Mouse (Mus musculus) ovary, postnatal 36 days (tissue): ENCODE results near the gene Nsfl1c.
"Not testable (repeated sequence)": the region's sequence is repeated elsewhere in the genome, so short reads cannot be mapped to it uniquely, and the experiment has no call there.

Source experiments
- DNase-seq: peaks from one replicate; pipeline ENCODE4 v3.0.0; 2022; ENCODE audit warnings: low spot score, mixed read lengths

Gene Nsfl1c

GRCm38 (mm10) chr2:151494035-151494803, at the start of gene Nsfl1c:
Nsfl1c (plus strand) TSS chr2:151494182.
- peak; percentile 96 for DNase-seq

DNA sequence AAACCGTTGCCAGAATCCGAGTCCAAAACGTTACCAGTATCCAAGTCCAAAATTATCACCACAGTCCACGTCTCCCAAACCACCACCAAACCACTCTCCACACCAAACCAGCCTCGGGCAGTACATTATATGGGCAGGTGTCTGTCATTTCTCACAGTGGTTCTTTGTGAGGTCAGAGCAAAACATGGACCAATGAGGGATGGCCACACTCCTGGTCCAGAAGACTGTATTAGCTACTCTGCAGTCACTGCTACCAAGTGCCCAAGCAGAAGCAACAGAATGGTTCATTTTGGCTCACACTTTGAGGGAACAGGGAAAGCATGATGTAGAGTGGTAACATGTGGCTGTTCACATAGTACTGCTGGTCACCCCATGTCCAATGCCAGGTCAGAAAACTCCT, 17.9 kb upstream of the Nsfl1c start, which contains the start of gene 4921509C19Rik:
Gene 4921509C19Rik (minus strand): TSS at position 101 of the 400 bp plus-strand sequence.
- not testable (repeated sequence) for DNase-seq

- no peak for DNase-seq
Measured at GRCm38 (mm10) chr2:151486496-151486895, 7.5 kb upstream of the Nsfl1c start.

DNA sequence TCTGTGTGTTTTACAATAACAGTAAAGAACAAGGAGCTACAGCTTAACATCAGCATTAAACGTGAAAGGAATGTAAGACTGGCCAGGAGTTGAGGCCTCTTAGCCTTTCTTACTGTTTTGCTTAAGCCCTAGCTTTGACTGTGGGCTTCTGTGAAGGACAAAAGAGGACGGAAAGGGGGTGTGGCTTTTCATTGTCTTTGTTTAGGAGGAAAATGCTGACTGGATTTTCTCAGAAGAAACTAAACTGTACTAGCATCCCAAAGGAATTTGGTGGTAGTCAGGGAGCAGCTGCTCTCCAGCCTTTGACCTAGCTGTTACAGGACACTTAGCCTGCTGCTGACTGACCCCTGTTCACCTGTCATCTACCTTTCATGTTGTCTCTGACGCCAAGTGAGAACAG, 4.4 kb downstream of the Nsfl1c start:
- no peak for DNase-seq

GRCm38 (mm10) chr2:151500442-151501007, 6.5 kb downstream of the Nsfl1c start:
- no peak for DNase-seq

DNA sequence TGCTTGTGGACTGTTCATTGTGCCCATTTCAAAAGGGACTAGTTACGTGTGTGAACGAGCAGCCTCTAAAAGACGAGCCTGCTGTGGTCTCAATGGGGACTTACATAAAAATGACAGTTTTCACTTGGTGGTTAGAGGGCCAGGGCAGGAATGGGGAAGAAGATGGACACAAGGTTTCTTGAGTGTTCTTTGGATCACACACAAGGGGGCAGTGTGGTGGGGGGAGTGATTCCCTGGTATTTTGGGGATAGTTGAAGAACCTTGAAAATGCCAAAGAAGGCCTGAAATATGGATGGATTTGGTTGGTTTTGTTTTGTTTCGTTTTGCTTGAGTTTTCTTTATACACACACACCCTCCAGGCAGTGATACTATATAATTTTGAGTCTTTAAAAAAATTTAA, 10.2 kb downstream of the Nsfl1c start:
- DNase-seq: no peak

DNA sequence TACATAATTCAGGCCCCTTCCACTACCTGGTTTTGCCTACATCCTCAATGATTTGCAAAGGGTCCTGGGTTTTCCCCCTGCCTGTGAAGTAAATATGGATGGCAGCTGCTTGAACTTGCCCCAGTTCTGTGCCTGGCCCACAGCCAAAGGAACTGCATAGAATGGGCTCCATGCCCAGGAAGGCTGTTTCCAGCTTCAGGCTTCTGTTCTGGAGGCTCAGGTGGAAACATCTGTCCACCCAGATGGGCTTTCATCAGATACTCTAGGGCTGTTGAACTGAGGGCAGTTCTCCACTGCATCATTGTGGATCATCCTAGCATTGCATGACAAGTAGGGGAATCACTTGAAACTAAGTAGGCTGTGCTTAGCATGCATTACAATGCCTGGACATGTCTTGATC, 18.2 kb downstream of the Nsfl1c start:
- DNase-seq: peak; percentile 46

GRCm38 (mm10) chr2:151513525-151514285, 19.7 kb downstream of the Nsfl1c start:
- DNase-seq: no peak

DNA sequence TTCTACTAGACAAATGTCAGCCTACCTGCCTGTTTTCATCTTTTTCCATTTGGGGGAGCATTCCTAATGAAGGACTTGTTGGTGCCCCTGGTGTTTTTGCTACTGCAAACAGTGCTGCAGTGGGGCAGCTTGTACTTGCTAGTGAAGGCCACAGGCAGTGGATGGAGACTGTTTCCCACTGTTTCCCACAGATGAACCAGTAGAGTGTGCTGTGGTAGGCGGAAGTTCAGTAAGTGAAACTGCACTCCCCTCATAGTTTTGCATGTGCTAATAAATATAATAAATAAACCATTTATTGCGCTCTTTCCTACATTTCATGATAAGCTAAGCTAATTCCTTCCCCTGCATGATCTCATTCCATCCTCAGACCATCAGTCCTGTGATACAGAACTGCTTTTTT, 25.0 kb downstream of the Nsfl1c start:
- no peak for DNase-seq

- DNase-seq: no peak
Measured at GRCm38 (mm10) chr2:151524324-151525041, 30.5 kb downstream of the Nsfl1c start.

- no peak for DNase-seq
Measured at GRCm38 (mm10) chr2:151525520-151525919, 31.5 kb downstream of the Nsfl1c start.

- no peak for DNase-seq
Measured at GRCm38 (mm10) chr2:151528066-151528465, 34.1 kb downstream of the Nsfl1c start.

DNA sequence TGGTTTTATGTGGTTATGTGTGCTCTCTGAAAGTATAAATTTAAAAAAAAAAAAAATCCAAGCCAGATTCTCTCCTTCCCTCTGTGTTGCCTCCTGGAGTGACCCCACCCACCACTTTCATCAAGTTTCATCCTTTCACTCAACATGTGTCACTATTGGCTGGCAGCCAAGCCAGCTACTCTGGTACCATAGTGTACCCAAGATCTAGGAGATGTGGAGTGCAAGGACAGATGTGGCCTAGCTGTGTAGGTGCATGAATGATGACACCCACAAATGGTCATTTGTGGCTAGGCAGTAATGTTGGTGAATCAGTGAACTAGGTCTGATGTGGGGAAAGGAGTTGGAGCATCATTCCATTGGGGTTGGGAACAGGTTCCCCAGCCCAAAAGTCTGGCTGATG, 35.2 kb downstream of the Nsfl1c start:
- DNase-seq: no peak

DNA sequence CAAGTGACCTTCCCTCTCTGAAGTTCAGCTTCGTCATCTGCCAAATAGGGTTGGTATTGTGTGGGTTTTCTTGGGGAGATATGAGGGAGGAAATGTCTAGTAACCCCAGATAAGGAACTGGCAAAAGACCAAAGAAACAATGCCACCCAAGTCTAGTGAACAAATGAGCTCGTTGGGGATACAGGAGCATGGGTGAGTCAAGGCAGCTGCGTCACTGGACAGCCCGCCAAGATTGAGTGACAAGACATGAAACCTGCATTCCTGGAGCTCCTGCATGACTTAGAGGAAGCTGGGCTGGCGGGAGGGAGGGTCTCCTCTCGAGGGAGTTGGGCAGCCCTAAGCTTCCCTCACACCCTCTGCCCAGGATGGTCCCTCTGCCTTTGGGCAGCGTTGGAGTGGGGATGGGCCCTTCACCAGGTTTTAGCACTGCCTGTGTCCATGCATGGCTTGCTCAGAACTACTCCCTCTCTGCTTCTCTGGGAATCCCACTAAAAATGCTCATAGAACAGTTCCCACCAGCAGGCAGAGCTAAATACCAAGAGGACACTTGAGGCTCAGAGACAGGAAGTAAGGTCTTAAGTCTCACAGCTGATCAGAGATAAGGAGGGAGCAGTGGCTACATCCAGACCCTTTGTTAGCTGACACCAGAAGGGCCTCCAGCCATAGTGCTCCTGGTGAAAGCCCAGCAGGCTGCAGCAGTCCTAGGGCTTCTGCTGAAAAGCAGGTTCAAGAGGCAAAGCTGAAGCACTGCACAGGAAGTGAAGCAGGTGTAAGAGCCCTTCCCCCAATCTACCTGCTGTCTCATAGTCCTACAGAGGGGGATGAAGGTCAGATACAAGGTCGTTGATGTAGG, 36.6 kb downstream of the Nsfl1c start:
- DNase-seq: no peak

- no peak for DNase-seq
Measured at GRCm38 (mm10) chr2:151533632-151534031, 39.6 kb downstream of the Nsfl1c start.

GRCm38 (mm10) chr2:151535961-151536617, 42.1 kb downstream of the Nsfl1c start:
- no peak for DNase-seq

DNA sequence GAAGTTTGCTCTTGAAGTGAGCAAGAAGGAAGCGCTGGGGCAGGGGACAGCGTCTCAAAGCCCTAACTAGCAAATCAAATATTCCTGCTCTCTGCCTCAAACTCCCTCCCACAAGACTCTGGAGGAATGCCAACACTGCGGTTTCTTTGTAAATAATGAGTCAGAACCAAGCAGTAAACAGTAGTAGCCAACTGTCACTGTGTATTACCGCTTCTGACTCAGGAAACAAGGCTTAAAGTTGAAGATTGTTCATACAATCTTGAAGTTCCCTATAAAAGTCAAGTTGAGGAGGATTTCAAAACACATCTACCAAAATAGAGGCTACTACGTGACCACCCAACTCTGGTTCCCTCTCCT, 42.6 kb downstream of the Nsfl1c start:
- DNase-seq: no peak

DNA sequence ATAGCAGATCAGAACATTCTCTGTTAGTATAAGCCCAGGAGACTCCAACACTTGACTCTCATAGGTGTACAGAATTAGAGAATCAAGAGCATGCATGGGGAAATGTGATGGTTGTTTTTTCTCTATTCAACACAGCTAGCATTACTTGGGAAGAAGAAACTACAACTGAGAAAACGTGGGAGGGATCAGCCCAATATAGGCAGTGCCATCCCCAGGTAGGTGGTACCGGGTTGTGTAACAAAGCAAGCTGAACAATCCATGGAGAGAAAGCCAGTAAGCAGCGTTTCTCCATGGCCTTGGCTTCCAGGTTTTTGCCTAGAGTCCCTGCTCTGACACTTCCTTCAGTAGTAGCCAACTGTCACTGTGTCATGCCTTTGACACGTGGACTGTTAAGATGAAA, 44.7 kb downstream of the Nsfl1c start:
- no peak for DNase-seq

DNA sequence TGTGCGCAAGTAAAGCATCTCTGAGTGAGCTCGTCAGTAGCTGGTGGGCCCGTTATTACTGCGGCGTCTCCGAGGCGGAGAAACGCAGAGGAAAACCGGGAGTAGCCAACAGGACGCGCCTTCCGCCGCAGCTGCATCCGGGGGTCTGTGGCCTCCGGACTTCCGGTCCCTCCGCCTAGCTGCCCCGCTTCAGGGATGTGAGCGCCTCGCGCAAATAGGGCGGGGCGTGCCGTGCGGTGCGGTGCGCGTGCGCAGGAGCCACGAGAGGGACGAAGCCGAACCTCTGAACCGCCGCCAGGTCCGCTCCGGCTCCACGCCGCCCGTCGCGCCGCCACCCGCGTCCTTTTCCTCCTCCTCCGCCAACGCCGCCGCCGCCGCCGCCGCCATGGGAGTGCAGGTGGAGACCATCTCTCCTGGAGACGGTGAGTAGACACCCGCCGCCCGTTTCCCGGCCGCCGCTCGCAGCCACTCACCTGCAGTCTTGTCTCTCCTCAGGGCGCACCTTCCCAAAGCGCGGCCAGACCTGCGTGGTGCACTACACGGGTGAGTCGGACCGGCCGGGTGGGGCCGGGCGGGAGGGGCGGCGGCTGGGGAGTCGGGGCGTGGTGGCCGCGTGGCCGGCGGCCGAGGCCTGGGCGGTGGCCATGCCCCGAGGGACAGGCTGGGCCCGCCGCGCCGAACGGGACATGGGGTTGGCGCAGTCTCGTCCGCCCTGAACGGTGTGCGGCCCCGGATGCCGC, 48.5 kb downstream of the Nsfl1c start, which contains the start of gene Fkbp1a:
Gene Fkbp1a (plus strand): TSS at position 161 of the 740 bp plus-strand sequence.
- peak; percentile 98 for DNase-seq
